Mouse (Mus musculus): ENCODE measurements around the gene Crlf1.

Crlf1 gene

DNA sequence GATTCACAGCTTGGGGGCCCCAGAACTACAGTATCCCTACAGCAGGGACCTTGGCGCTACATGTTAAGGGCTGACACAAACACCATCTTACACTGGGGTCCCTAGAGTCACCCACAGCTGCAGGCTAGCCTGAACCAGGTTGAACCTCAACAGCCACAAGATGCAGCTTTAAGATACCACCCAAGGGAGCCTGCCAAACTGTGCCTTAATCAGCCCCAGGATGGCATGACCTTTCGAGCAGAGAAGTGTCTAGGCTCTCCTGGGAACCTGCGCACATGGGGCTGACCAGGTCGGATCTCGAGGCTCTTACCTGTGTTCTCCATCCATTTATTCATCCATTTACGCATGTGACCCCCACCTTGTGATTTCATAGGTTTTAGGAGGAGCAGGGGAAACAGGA is 35.1 kb upstream of the Crlf1 start:
- H3K36me3 ChIP-seq (ENCODE audit: insufficient read depth, low read length), result no peaks in the 10 kb centered on the region
- H3K27me3 ChIP-seq (ENCODE audit: insufficient read depth, low read length), result peaks cover 21% of the 10 kb centered on the region
- peaks cover 24% of the 10 kb centered on the region for H3K4me1 ChIP-seq (replicated peaks; ENCODE audit: low read depth, low read length)
- no peak for TF ChIP-seq CTCF (conservative IDR thresholded peaks at IDR 0.05; ENCODE audit: low read length)
- no peak for TF ChIP-seq POU5F1 (IDR thresholded peaks at IDR 0.05; ENCODE audit: borderline replicate concordance, low read length)
- no peak for TF ChIP-seq NANOG (IDR thresholded peaks at IDR 0.05; ENCODE audit: borderline replicate concordance, low read length)
- 0 out of 2 replicates have a peak, but pooled peaks cover 3% of the 10 kb centered on the region for H3K9me3 ChIP-seq (ENCODE audit: low read length)
- H3K4me3 ChIP-seq (replicated peaks; ENCODE audit: low read length), result no peak overlapping the region

DNA sequence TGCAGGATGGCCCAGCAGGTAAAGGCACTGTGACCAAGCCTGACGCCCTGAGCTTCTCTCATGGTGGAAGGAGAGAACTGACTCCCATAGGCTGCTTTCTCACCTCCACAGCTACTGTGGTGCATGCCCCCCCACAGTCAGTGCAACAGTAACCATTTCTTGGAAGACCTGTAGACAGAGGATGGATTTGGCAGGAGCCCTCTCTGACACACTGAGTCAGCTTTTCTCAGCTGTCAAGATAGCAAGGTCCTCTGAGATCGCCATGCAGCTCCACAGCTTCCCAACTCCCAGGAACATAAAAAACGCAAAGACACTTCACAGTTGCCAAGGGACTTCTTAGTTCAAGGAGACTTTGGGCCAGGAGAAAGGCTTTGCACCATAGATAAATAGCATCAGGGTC is 34.5 kb upstream of the Crlf1 start:
- TF ChIP-seq POU5F1 (IDR thresholded peaks at IDR 0.05; ENCODE audit: borderline replicate concordance, low read length), result no peak
- no peak for TF ChIP-seq NANOG (IDR thresholded peaks at IDR 0.05; ENCODE audit: borderline replicate concordance, low read length)
- TF ChIP-seq CTCF (conservative IDR thresholded peaks at IDR 0.05; ENCODE audit: low read length), result no peak
- Histone ChIP-seq H3K4me3 (replicated peaks; ENCODE audit: low read length) (no peak overlapping the region), H3K27me3 (ENCODE audit: insufficient read depth, low read length) (peaks cover 15% of the 10 kb centered on the region), H3K4me1 (replicated peaks; ENCODE audit: low read depth, low read length) (peaks cover 20% of the 10 kb centered on the region), H3K9me3 (ENCODE audit: low read length) (0 out of 2 replicates have a peak, but pooled peaks cover 3% of the 10 kb centered on the region), H3K36me3 (ENCODE audit: insufficient read depth, low read length) (no peaks in the 10 kb centered on the region)

DNA sequence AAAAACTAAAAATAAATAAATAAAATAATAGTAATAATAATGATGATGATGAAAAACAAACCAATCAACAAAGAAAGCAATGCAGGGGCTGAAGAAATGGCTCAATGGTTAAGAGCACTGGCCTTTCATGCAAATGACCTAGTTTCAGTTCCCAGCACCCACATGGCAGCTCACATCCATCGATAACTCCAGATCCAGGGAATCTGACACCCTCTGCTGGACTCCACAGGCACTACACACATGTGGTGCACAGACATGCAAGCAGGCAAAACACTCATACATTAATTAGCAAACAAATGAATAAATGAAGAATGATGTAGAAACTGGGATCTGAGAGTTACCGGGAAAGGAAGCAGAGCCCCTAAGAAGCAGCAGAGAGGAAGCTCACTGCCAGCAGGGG is 33.3 kb upstream of the Crlf1 start:
- H3K9me3 ChIP-seq (ENCODE audit: low read length), result 0 out of 2 replicates have a peak, but pooled peaks cover 3% of the 10 kb centered on the region
- peaks cover 18% of the 10 kb centered on the region for H3K4me1 ChIP-seq (replicated peaks; ENCODE audit: low read depth, low read length)
- no peak for TF ChIP-seq POU5F1 (IDR thresholded peaks at IDR 0.05; ENCODE audit: borderline replicate concordance, low read length)
- peak; percentile 39 for TF ChIP-seq CTCF (conservative IDR thresholded peaks at IDR 0.05; ENCODE audit: low read length)
- H3K36me3 ChIP-seq (ENCODE audit: insufficient read depth, low read length), result peaks cover 1% of the 10 kb centered on the region; the same call in 1 of the 2 replicates
- no peak overlapping the region for H3K4me3 ChIP-seq (replicated peaks; ENCODE audit: low read length)
- 0 out of 2 replicates have a peak, but pooled peaks cover 3% of the 10 kb centered on the region for H3K27me3 ChIP-seq (ENCODE audit: insufficient read depth, low read length)

DNA sequence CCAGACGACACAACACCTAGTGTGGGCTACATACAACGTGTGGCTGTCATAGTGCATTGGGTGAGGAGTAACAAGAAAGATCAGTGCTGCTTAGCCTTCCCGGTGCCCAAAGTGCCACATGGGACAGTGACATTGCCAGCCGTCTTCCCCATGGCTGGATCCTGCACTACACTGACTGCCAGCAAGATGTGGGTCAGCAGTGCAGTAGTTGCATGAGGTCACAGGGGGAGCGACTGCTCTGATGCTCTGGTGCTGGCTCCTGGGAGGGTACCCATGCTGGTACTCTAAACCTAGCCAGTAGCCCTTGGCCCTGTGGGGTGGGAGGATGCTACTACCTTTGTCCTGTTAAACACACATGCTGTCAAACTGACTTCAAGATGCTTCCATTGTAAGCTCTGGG is 32.8 kb upstream of the Crlf1 start:
- Histone ChIP-seq H3K9me3 (ENCODE audit: low read length) (0 out of 2 replicates have a peak, but pooled peaks cover 3% of the 10 kb centered on the region), H3K4me3 (replicated peaks; ENCODE audit: low read length) (no peak overlapping the region), H3K4me1 (replicated peaks; ENCODE audit: low read depth, low read length) (peaks cover 18% of the 10 kb centered on the region), H3K36me3 (ENCODE audit: insufficient read depth, low read length) (peaks cover 7% of the 10 kb centered on the region), H3K27me3 (ENCODE audit: insufficient read depth, low read length) (0 out of 2 replicates have a peak, but pooled peaks cover 3% of the 10 kb centered on the region)
- TF ChIP-seq NANOG (IDR thresholded peaks at IDR 0.05; ENCODE audit: borderline replicate concordance, low read length), result no peak
- no peak for TF ChIP-seq POU5F1 (IDR thresholded peaks at IDR 0.05; ENCODE audit: borderline replicate concordance, low read length)
- TF ChIP-seq CTCF (conservative IDR thresholded peaks at IDR 0.05; ENCODE audit: low read length), result no peak

DNA sequence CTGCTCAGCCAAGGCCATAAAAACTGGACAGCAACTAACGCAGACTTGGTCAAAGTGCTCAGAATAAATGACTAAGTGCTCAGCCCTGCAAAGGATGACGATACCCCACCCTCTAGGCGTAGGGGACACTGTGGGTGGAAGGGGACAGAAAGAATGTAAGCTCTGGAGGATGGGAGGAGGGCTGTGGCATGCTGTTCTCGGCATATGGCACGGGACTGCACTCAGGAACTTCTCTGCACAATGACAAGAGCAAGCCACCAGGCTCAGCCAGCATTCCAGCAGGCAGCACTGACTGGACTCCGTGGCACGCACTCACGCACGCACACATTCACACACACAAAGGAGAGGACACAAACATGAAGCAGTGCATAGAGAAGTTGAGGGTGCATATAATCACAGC is 32.4 kb upstream of the Crlf1 start:
- Histone ChIP-seq H3K4me3 (replicated peaks; ENCODE audit: low read length) (no peak overlapping the region), H3K36me3 (ENCODE audit: insufficient read depth, low read length) (peaks cover 11% of the 10 kb centered on the region), H3K4me1 (replicated peaks; ENCODE audit: low read depth, low read length) (peaks cover 15% of the 10 kb centered on the region), H3K27me3 (ENCODE audit: insufficient read depth, low read length) (0 out of 2 replicates have a peak, but pooled peaks cover 3% of the 10 kb centered on the region), H3K9me3 (ENCODE audit: low read length) (0 out of 2 replicates have a peak, but pooled peaks cover 3% of the 10 kb centered on the region)
- TF ChIP-seq CTCF (conservative IDR thresholded peaks at IDR 0.05; ENCODE audit: low read length), result no peak
- no peak for TF ChIP-seq NANOG (IDR thresholded peaks at IDR 0.05; ENCODE audit: borderline replicate concordance, low read length)

DNA sequence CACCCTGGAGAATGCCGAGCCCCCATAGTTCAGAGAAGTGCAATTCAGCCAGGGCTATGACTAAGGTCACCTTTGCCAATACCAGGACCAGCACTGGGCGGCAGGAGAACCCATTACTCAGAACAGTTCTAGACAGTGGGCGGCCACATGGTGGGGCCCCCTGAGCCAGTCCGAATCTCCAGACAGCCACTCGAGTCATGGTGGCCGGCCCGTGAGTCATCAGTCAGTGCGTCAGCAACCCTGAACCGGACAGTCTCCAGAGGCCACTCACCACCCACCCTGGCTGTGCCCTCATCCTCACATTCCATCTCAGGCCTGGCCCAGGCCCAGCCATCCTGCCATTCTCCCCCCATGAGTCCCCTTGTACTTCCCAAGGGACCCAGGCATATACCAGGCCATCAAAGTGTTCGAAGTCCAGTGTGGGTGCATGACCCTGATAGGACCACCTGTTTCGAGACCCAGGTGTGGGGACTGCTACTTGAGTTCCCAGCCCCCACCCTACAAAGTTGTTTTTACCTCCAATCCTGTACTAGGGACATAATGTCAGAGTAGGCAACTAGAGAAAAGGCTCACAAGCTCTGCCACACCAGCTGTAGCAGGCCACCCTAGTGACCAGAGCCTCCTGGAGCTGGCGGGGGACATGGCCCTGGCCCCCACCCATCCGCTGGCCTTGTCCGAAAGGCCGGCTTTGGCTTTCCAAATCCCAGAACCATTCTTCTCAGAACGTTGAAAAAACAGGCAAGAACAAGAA is 31.0 kb upstream of the Crlf1 start:
- Histone ChIP-seq H3K4me3 (replicated peaks; ENCODE audit: low read length) (no peak overlapping the region), H3K9me3 (ENCODE audit: low read length) (0 out of 2 replicates have a peak, but pooled peaks cover 3% of the 10 kb centered on the region), H3K27me3 (ENCODE audit: insufficient read depth, low read length) (0 out of 2 replicates have a peak, but pooled peaks cover 3% of the 10 kb centered on the region), H3K4me1 (replicated peaks; ENCODE audit: low read depth, low read length) (peaks cover 16% of the 10 kb centered on the region), H3K36me3 (ENCODE audit: insufficient read depth, low read length) (peaks cover 21% of the 10 kb centered on the region)
- TF ChIP-seq POU5F1 (IDR thresholded peaks at IDR 0.05; ENCODE audit: borderline replicate concordance, low read length) (no peak), CTCF (conservative IDR thresholded peaks at IDR 0.05; ENCODE audit: low read length) (no peak), NANOG (IDR thresholded peaks at IDR 0.05; ENCODE audit: borderline replicate concordance, low read length) (no peak)

DNA sequence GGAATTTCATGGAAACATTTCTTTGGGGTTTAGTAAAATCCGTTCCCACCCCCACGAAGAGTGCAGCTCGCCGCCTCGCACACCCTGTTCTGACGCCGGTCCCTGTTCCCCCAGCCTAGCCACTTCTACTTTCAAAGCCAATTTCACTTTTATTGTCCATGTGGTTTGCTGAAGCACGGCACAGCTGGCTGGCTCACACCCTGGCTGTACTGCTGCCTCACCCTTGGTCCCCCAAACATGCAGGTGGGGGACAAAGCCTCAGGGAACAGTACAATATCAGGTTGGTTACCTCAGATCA is 30.5 kb upstream of the Crlf1 start:
- no peaks in the 10 kb centered on the region for H3K27me3 ChIP-seq (ENCODE audit: insufficient read depth, low read length)
- H3K4me1 ChIP-seq (replicated peaks; ENCODE audit: low read depth, low read length), result peaks cover 21% of the 10 kb centered on the region
- peaks cover 24% of the 10 kb centered on the region for H3K36me3 ChIP-seq (ENCODE audit: insufficient read depth, low read length)
- TF ChIP-seq POU5F1 (IDR thresholded peaks at IDR 0.05; ENCODE audit: borderline replicate concordance, low read length) (no peak), CTCF (conservative IDR thresholded peaks at IDR 0.05; ENCODE audit: low read length) (no peak), NANOG (IDR thresholded peaks at IDR 0.05; ENCODE audit: borderline replicate concordance, low read length) (no peak)
- H3K9me3 ChIP-seq (ENCODE audit: low read length), result 0 out of 2 replicates have a peak, but pooled peaks cover 3% of the 10 kb centered on the region
- H3K4me3 ChIP-seq (replicated peaks; ENCODE audit: low read length), result no peak overlapping the region

DNA sequence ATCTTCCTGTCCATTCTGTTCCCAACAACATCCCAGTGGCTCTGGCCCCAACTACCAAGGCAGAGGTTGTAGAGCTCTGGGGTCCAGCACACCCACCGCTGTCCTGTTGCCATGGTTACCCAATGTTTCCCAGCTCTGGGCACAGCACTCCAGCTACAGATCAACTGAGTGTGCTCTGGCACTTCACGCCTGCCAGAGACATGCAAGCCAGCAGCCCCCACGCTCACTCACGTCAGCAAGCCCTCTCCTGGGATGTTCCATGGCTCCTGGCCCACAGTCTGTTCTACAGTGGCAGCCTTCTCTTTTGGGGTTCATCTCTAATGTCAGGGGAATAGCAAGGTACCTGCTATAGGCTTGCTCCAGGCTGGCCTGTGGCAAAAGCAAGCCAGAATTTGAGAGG is 29.7 kb upstream of the Crlf1 start:
- no peak overlapping the region for H3K4me3 ChIP-seq (replicated peaks; ENCODE audit: low read length)
- H3K9me3 ChIP-seq (ENCODE audit: low read length), result 0 out of 2 replicates have a peak, but pooled peaks cover 3% of the 10 kb centered on the region
- H3K36me3 ChIP-seq (ENCODE audit: insufficient read depth, low read length), result peaks cover 29% of the 10 kb centered on the region
- peaks cover 29% of the 10 kb centered on the region for H3K4me1 ChIP-seq (replicated peaks; ENCODE audit: low read depth, low read length)
- H3K27me3 ChIP-seq (ENCODE audit: insufficient read depth, low read length), result no peaks in the 10 kb centered on the region
- TF ChIP-seq POU5F1 (IDR thresholded peaks at IDR 0.05; ENCODE audit: borderline replicate concordance, low read length), result no peak
- TF ChIP-seq CTCF (conservative IDR thresholded peaks at IDR 0.05; ENCODE audit: low read length), result no peak
- no peak for TF ChIP-seq NANOG (IDR thresholded peaks at IDR 0.05; ENCODE audit: borderline replicate concordance, low read length)

All from E14TG2a.4 (cell line).